Mouse (Mus musculus): ENCODE results near the gene Herc1. TPM values are rescaled to one million over a fixed set of nuclear protein-coding genes. Genes with fewer than 3 reads are reported as not detected.
"Not testable (repeated sequence)": the region's sequence is repeated elsewhere in the genome, so short reads cannot be mapped to it uniquely, and the experiment has no call there.

Gene Herc1
- total and polyA plus RNA-seq, 2 experiments, result 5.6 to 30.9 TPM

GRCm38 (mm10) chr9:66374495-66375478 is 24.5 kb downstream of the Herc1 start:
- TF ChIP-seq POLR2A (IDR thresholded peaks at IDR 0.05; ENCODE audit: extremely low read depth, insufficient read depth, low read length), result no peak
- TF ChIP-seq CTCF (IDR thresholded peaks at IDR 0.05; ENCODE audit: low read depth, low read length), result no peak
- Histone ChIP-seq H3K9ac (ENCODE audit: low read depth, low read length) (no peak overlapping the region), H3K27me3 (ENCODE audit: control insufficient read depth, insufficient read depth, low read length) (no peaks in the 10 kb centered on the region), H3K36me3 (ENCODE audit: control insufficient read depth, insufficient read depth, low read length) (peaks cover 15% of the 10 kb centered on the region), H3K79me2 (ENCODE audit: control insufficient read depth, insufficient read depth, low read length) (peaks cover 17% of the 10 kb centered on the region; the same call in 1 of the 2 replicates), H3K4me1 (ENCODE audit: control insufficient read depth, insufficient read depth, low read length) (0 out of 2 replicates have a peak, but pooled peaks cover 2% of the 10 kb centered on the region), H3K4me3 (ENCODE audit: insufficient read depth, low read depth, low read length) (no peak overlapping the region), H3K27ac (replicated peaks; ENCODE audit: insufficient read depth, low read depth, low read length) (no peak overlapping the region)
- DNase-seq (ENCODE audit: extremely low read depth, low read depth, low spot score), result no peak

- no peaks in the 10 kb centered on the region; the same call in 1 of the 2 replicates for H3K79me2 ChIP-seq (ENCODE audit: control insufficient read depth, insufficient read depth, low read length)
- H3K4me3 ChIP-seq (ENCODE audit: insufficient read depth, low read depth, low read length), result no peak overlapping the region
- no peak overlapping the region for H3K27ac ChIP-seq (replicated peaks; ENCODE audit: insufficient read depth, low read depth, low read length)
- no peak overlapping the region for H3K9ac ChIP-seq (ENCODE audit: low read depth, low read length)
- TF ChIP-seq CTCF (IDR thresholded peaks at IDR 0.05; ENCODE audit: low read depth, low read length), result no peak
- TF ChIP-seq POLR2A (IDR thresholded peaks at IDR 0.05; ENCODE audit: extremely low read depth, insufficient read depth, low read length), result no peak
- peaks cover 22% of the 10 kb centered on the region for H3K36me3 ChIP-seq (ENCODE audit: control insufficient read depth, insufficient read depth, low read length)
- 96% methylated on average over 3 of the region's 3 CpGs for WGBS
- no peaks in the 10 kb centered on the region for H3K27me3 ChIP-seq (ENCODE audit: control insufficient read depth, insufficient read depth, low read length)
- no peaks in the 10 kb centered on the region for H3K4me1 ChIP-seq (ENCODE audit: control insufficient read depth, insufficient read depth, low read length)
- DNase-seq (ENCODE audit: extremely low read depth, low read depth, low spot score), result no peak
Measured at GRCm38 (mm10) chr9:66383417-66383816, 33.2 kb downstream of the Herc1 start.

- H3K79me2 ChIP-seq (ENCODE audit: control insufficient read depth, insufficient read depth, low read length); H3K27me3 ChIP-seq (ENCODE audit: control insufficient read depth, insufficient read depth, low read length); H3K4me1 ChIP-seq (ENCODE audit: control insufficient read depth, insufficient read depth, low read length); H3K4me3 ChIP-seq (ENCODE audit: insufficient read depth, low read depth, low read length); H3K9ac ChIP-seq (ENCODE audit: low read depth, low read length); H3K27ac ChIP-seq (replicated peaks; ENCODE audit: insufficient read depth, low read depth, low read length); DNase-seq (ENCODE audit: extremely low read depth, low read depth, low spot score): not testable (repeated sequence)
- H3K36me3 ChIP-seq (ENCODE audit: control insufficient read depth, insufficient read depth, low read length), result peaks cover 40% of the 10 kb centered on the region
- WGBS, result 98% methylated on average over 2 of the region's 2 CpGs
Measured at GRCm38 (mm10) chr9:66390338-66390737, 40.1 kb downstream of the Herc1 start.

GRCm38 (mm10) chr9:66393304-66393703 is 43.1 kb downstream of the Herc1 start:
- Histone ChIP-seq H3K79me2 (ENCODE audit: control insufficient read depth, insufficient read depth, low read length) (no peaks in the 10 kb centered on the region), H3K36me3 (ENCODE audit: control insufficient read depth, insufficient read depth, low read length) (peaks cover 45% of the 10 kb centered on the region), H3K4me1 (ENCODE audit: control insufficient read depth, insufficient read depth, low read length) (no peaks in the 10 kb centered on the region), H3K4me3 (ENCODE audit: insufficient read depth, low read depth, low read length) (no peak overlapping the region), H3K27ac (replicated peaks; ENCODE audit: insufficient read depth, low read depth, low read length) (no peak overlapping the region), H3K27me3 (ENCODE audit: control insufficient read depth, insufficient read depth, low read length) (no peaks in the 10 kb centered on the region), H3K9ac (ENCODE audit: low read depth, low read length) (no peak overlapping the region)
- no peak for DNase-seq (ENCODE audit: extremely low read depth, low read depth, low spot score)
- WGBS, result 92% methylated on average over 5 of the region's 5 CpGs
- TF ChIP-seq POLR2A (IDR thresholded peaks at IDR 0.05; ENCODE audit: extremely low read depth, insufficient read depth, low read length), result no peak
- TF ChIP-seq CTCF (IDR thresholded peaks at IDR 0.05; ENCODE audit: low read depth, low read length), result no peak

- H3K4me3 ChIP-seq (ENCODE audit: insufficient read depth, low read depth, low read length), result no peak overlapping the region
- no peaks in the 10 kb centered on the region for H3K79me2 ChIP-seq (ENCODE audit: control insufficient read depth, insufficient read depth, low read length)
- no peaks in the 10 kb centered on the region for H3K27me3 ChIP-seq (ENCODE audit: control insufficient read depth, insufficient read depth, low read length)
- H3K4me1 ChIP-seq (ENCODE audit: control insufficient read depth, insufficient read depth, low read length), result peaks cover 8% of the 10 kb centered on the region; the same call in 1 of the 2 replicates
- TF ChIP-seq POLR2A (IDR thresholded peaks at IDR 0.05; ENCODE audit: extremely low read depth, insufficient read depth, low read length) (no peak), CTCF (IDR thresholded peaks at IDR 0.05; ENCODE audit: low read depth, low read length) (no peak)
- H3K27ac ChIP-seq (replicated peaks; ENCODE audit: insufficient read depth, low read depth, low read length), result no peak overlapping the region
- no peak overlapping the region for H3K9ac ChIP-seq (ENCODE audit: low read depth, low read length)
- DNase-seq (ENCODE audit: extremely low read depth, low read depth, low spot score), result peak; percentile 86
- H3K36me3 ChIP-seq (ENCODE audit: control insufficient read depth, insufficient read depth, low read length), result peaks cover 7% of the 10 kb centered on the region; the same call in 1 of the 2 replicates
Measured at GRCm38 (mm10) chr9:66423492-66423891, 73.2 kb downstream of the Herc1 start.

- Histone ChIP-seq H3K9ac (ENCODE audit: low read depth, low read length) (no peak overlapping the region), H3K27me3 (ENCODE audit: control insufficient read depth, insufficient read depth, low read length) (no peaks in the 10 kb centered on the region), H3K27ac (replicated peaks; ENCODE audit: insufficient read depth, low read depth, low read length) (no peak overlapping the region), H3K4me1 (ENCODE audit: control insufficient read depth, insufficient read depth, low read length) (no peaks in the 10 kb centered on the region), H3K36me3 (ENCODE audit: control insufficient read depth, insufficient read depth, low read length) (peaks cover 43% of the 10 kb centered on the region), H3K4me3 (ENCODE audit: insufficient read depth, low read depth, low read length) (no peak overlapping the region), H3K79me2 (ENCODE audit: control insufficient read depth, insufficient read depth, low read length) (no peaks in the 10 kb centered on the region)
- WGBS, result 70% methylated on average over 8 of the region's 8 CpGs
- TF ChIP-seq POLR2A (IDR thresholded peaks at IDR 0.05; ENCODE audit: extremely low read depth, insufficient read depth, low read length) (no peak), CTCF (IDR thresholded peaks at IDR 0.05; ENCODE audit: low read depth, low read length) (no peak)
- peak; percentile 57 for DNase-seq (ENCODE audit: extremely low read depth, low read depth, low spot score)
Measured at GRCm38 (mm10) chr9:66440007-66440406, 89.8 kb downstream of the Herc1 start.
